Mouse (Mus musculus) testis, adult 2 months (tissue): Measurements from ENCODE around the gene Mtcl1. TPM values are rescaled to one million over a fixed set of nuclear protein-coding genes. Genes with fewer than 3 reads are reported as not detected.
A peak's percentile ranks its signal among the peaks of the same experiment; 100 is the strongest.

ENCODE experiments used
- H3K27ac ChIP-seq: fragments of 200-500 bp; 2 replicates; pipeline ENCODE4 v1.5.1; 2012; ENCODE audit warnings: low read depth, low read length; ENCODE audit not compliant: control insufficient read depth, insufficient read depth
- H3K27me3 ChIP-seq: fragments of 200-500 bp; 2 replicates; pipeline ENCODE4 v1.6.1; 2012; ENCODE audit warnings: mild to moderate bottlenecking, low read length, moderate library complexity; ENCODE audit not compliant: control insufficient read depth, insufficient read depth
- H3K36me3 ChIP-seq: fragments of 200-500 bp; 2 replicates; pipeline ENCODE4 v1.6.1; 2012; ENCODE audit warnings: mild to moderate bottlenecking, low read length; ENCODE audit not compliant: control insufficient read depth, insufficient read depth
- H3K4me1 ChIP-seq: fragments of 200-500 bp; 2 replicates; pipeline ENCODE4 v1.6.1; 2012; ENCODE audit warnings: low read length; ENCODE audit not compliant: control insufficient read depth, insufficient read depth
- H3K4me3 ChIP-seq: fragments of 200-500 bp; 2 replicates; pipeline ENCODE4 v1.5.1; 2012; ENCODE audit warnings: low read depth, mild to moderate bottlenecking, low read length, moderate library complexity, mixed read lengths; ENCODE audit not compliant: control insufficient read depth
- CTCF ChIP-seq: fragments of 200-500 bp; IDR thresholded peaks from 2 replicates; pipeline ENCODE4 v1.5.1; 2012; ENCODE audit warnings: low read depth, mild to moderate bottlenecking, inconsistent platforms, low read length, moderate library complexity; ENCODE audit not compliant: control insufficient read depth, insufficient read depth, insufficient replicate concordance
- POLR2A ChIP-seq: fragments of 200-500 bp; IDR thresholded peaks from 2 replicates; pipeline ENCODE4 v1.6.1; 2012; ENCODE audit warnings: low read depth, mild to moderate bottlenecking, inconsistent platforms, low read length, moderate library complexity; ENCODE audit not compliant: control insufficient read depth
- polyA plus RNA-seq: library from polyadenylated mRNA; depleted of rRNA; stranded (reverse); fragments of >200 nt; gene quantifications from 2 replicates; pipeline ENCODE4 v1.2.3, GENCODE M21; 2012

The Mtcl1 gene
- polyA plus RNA-seq, 1 experiment = 6.8 TPM

DNA sequence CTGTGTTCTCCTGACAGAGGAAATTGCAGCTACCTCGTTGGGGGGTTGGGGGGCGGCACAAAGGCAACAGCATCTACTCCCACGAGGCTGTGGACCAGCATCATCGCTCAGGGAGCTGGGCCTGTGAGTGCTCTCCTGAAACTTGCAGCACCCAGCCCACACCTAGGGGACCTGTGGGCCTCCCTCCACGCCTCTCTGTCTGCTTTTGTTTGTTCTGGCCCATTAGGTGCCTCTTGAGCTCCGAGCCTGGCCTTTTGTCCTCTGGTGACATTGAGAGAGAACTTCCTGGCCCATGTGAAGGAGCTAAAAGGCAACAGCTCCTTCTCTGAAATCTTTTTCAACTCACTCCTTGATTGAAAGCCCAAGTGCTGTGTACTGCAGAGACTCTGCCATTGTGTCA, 79.8 kb downstream of the Mtcl1 start:
- Histone ChIP-seq H3K36me3 (no peaks in the 10 kb centered on the region), H3K4me3 (no peak overlapping the region), H3K4me1 (no peaks in the 10 kb centered on the region; the same call in 1 of the 2 replicates), H3K27ac (no peak overlapping the region), H3K27me3 (no peaks in the 10 kb centered on the region)
- TF ChIP-seq POLR2A (no peak), CTCF (no peak)

DNA sequence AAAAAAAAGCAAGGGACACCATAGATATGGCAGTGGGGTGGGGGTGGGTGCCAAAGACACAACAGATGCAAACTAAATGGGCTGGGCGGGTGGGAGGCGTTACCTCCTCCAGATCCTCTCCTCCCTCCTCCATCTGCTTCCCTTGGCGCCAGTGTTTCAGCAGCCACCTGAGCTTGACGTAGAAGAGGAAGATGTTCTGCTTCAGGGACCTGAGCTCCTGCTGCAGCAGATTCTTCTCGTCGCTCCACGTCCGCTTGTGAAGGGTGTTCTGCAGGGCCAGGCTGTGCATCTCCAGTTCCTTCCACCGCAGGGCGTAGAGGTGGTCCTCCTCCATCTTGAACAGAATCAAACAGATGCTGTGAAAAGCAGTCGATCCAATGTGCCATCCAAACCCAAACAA, 81.4 kb downstream of the Mtcl1 start:
- H3K27me3 ChIP-seq = no peaks in the 10 kb centered on the region
- no peaks in the 10 kb centered on the region for H3K36me3 ChIP-seq
- H3K27ac ChIP-seq = no peak overlapping the region
- H3K4me3 ChIP-seq = no peak overlapping the region
- TF ChIP-seq CTCF (no peak), POLR2A (no peak)
- peaks cover 5% of the 10 kb centered on the region for H3K4me1 ChIP-seq

DNA sequence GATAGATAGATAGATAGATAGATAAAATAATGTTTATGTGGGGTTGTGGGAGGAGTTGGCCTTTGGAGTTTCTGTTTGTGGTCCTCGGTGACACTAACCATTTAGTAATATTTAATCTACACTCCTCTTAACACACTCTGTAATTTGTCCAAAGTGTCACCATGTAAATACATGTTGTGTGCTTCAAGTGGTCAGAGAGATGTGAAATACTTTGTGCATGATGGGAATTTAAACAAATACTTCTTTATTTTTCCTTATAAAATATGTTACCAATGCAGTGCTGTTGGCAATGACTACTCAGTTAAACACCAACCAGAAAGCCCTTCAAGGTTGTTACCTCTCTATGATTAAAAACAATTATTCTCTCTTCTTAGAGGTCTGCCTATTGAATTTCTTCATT, 83.9 kb downstream of the Mtcl1 start:
- H3K27me3 ChIP-seq = no peaks in the 10 kb centered on the region
- TF ChIP-seq POLR2A (no peak), CTCF (no peak)
- H3K4me3 ChIP-seq = no peak overlapping the region
- no peak overlapping the region for H3K27ac ChIP-seq
- no peaks in the 10 kb centered on the region for H3K36me3 ChIP-seq
- peaks cover 5% of the 10 kb centered on the region for H3K4me1 ChIP-seq

DNA sequence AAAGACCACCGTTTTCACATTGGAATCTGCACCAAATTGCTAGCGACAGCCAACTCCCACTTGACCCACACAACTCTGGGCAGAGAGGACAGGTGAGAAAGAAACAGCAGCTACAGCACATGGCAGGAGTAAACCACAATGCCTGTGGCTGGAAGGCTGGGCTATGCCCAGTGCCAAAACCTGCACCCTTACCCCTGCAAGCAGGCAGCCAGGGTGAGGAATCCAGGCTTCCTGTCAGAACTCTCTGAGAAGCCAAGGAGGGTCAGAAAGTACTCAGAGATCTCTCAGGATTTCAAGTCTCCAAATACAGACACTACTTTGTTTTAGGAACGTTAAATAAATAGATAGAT, 84.3 kb downstream of the Mtcl1 start:
- Histone ChIP-seq H3K27ac (no peak overlapping the region), H3K4me3 (no peak overlapping the region), H3K27me3 (no peaks in the 10 kb centered on the region), H3K4me1 (peaks cover 5% of the 10 kb centered on the region), H3K36me3 (no peaks in the 10 kb centered on the region)
- TF ChIP-seq POLR2A (no peak), CTCF (no peak)

DNA sequence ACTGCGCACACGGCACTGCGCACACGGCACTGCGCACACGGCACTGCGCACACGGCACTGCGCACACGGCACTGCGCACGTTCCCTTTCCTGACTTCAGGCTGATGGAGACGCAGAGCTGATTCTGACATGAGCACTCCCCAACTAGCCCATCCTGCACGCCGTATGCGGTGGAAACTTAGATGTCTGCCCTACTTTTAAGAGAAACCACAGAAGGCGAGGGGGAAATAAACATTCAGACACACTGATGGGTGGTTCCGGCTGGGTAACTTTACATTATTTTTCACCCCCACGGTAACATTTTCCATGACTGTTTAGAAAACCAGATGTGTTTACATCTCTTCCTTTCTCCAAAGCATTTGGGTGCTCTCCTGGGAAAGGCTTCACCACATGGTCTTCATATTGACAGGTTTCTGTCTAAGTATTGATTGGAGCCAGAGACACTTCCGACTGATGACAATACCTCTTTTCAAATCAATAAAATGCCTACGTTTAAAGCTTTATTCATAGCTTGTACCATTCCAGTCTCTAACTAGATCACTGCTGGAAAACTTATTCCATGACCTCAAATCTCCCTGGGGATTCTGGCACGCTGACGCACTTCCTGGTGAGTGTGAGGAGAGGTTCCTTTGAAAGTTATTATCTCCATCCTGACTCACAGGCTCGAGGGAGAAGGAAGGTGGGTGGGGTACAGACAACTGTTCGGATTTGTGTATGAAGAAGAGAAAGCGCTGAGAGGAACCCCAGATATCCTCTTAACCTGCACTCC, 84.8 kb downstream of the Mtcl1 start:
- Histone ChIP-seq H3K4me1 (peaks cover 5% of the 10 kb centered on the region), H3K27me3 (no peaks in the 10 kb centered on the region), H3K4me3 (peak overlapping the region; percentile 49), H3K36me3 (no peaks in the 10 kb centered on the region), H3K27ac (peak overlapping the region; percentile 10; the same call in 1 of the 2 replicates)
- TF ChIP-seq CTCF (no peak), POLR2A (peak; percentile 57; the same call in 1 of the 2 replicates)

DNA sequence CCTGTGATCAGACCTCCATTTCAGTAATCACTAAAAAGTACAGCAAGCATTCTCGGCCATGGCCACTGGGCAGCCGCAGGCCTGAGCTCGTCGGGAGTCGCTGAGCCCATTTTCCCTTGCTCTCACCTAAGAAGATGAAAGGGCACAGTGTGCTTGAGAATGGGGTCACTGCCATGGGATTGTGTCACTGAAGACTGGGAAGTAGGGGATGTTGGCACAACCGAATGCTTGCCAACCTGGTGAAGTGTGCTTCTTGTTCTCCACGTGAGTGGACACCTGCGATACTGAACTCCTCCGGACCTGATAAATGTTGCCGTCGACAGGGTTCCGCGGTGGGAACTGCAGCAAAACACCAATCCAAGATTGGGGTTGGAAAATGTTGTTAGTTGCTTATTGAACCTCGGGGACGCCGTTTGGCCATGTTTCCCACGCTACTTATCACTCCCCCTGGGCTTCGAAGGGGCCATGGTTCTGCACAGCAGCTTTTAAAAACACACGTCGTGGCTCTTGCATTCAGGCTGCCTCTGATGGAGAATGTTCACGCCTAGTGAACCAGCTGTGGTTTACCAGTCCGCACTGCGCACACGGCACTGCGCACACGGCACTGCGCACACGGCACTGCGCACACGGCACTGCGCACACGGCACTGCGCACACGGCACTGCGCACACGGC, 85.6 kb downstream of the Mtcl1 start:
- Histone ChIP-seq H3K27me3 (no peaks in the 10 kb centered on the region), H3K27ac (peak overlapping the region; percentile 10), H3K4me1 (peaks cover 5% of the 10 kb centered on the region), H3K4me3 (peak overlapping the region; percentile 35), H3K36me3 (no peaks in the 10 kb centered on the region)
- TF ChIP-seq CTCF = no peak
- TF ChIP-seq POLR2A = no peak

DNA sequence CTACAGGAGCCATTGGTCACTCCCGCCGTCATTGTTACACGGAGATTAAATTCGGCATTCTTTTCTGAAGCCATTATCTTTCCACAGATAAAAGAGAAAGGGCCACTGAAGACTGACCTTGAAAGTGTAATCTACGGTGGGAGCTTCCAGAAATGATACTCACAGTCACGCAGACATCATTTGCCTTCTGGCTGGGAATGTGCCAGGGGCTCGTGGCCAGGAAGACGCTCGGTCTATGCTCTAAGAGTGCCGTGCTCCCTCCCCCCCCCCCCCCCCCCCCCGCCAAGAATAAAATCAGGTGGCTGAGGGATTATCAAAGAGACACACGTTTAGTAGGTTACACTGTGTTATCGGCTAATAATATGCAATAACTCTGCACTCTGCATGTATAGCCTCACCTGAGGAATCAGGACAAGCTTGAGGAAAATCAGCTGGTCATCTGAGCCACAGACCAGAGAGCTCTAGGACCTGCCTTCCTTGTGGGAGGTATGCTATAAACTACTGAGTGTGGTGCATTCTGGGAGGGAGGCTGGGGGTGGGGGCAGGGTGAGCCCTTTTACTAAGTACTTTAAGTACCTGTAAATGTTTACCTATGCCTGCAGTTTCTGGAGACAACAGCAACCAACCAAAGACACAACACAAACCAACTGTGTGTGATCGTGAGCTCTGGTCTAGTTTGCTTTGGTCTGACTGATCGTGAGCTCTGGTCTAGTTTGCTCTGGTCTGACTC, 87.1 kb downstream of the Mtcl1 start:
- Histone ChIP-seq H3K36me3 (no peaks in the 10 kb centered on the region), H3K27ac (peak overlapping the region; percentile 7; the same call in 1 of the 2 replicates), H3K4me1 (peaks cover 13% of the 10 kb centered on the region), H3K27me3 (no peaks in the 10 kb centered on the region), H3K4me3 (no peak overlapping the region)
- TF ChIP-seq CTCF (no peak), POLR2A (no peak)
